Mouse (Mus musculus) duodenum, adult 2 months (tissue): ENCODE results near the gene Icam1. TPM values are rescaled to one million over a fixed set of nuclear protein-coding genes. Genes with fewer than 3 reads are reported as not detected.

Experiments used
- polyA plus RNA-seq: library from polyadenylated mRNA; depleted of rRNA; stranded (reverse); fragments of >200 nt; gene quantifications from 2 replicates; pipeline ENCODE4 v1.2.3, GENCODE M21; 2012; ENCODE audit warnings: low replicate concordance; rRNA removed

Icam1 gene
- polyA plus RNA-seq, result 6.5 TPM in 2 replicates

DNA sequence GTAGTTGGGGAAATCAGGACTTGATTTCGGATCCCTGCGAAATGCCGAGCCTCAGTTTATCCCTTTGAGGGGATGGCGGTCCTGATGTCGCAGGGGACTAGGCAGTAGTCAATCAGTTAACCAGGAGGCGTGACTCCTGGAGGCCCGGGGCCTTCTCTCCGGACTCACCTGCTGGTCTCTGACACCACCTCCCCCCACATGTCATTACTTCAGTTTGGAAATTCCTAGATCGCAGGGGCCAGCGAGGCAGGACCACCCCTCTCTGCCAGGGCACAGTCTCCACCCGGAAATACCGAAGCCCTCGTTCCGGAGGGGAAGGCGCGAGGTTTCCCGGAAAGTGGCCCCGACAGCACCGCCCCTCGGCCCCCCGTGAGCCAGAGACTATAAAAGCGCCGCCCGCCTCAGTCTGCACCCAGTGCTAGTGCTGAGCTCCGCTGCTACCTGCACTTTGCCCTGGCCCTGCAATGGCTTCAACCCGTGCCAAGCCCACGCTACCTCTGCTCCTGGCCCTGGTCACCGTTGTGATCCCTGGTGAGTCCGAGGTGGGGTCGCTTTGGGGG is at the start of gene Icam1:
Gene Icam1 (plus strand): TSS at position 415 of the 560 bp plus-strand sequence.

DNA sequence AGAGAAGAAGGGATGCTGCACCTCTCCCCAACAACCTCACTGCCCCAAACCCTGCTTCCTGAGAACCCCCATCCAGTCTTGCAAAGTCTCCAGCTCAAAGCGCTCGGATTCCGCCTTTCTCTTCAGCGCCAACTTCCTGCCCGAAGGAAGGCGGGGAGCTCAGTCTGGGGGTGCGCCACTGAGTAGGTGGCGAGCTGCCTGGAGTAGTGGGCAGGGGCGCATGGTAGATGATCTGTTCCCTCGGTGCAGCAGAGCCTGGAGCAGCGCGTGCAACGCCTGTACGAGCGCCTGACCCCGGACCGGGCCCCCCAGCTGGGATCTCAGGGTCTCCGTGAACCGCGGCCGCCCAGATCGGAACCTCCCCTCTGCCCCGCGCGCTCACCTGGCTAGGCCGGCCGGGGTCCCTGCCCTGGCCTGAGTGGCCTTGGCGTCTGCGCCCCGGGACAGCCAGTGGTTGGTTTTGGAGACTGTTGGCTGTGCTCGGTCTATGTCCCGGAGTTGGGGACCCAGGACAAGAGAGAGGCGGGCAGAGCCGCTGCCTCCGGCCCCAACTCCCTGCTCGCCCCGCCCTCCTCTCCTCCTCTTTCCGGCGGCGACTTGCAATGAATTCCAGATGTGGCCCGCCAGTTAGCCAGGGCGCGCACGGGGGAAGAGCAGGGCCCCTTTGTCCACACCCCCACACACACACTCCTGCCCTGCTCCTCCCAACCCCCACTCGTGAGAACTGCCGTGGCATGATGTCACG is 39.4 kb upstream of the Icam1 start, which contains the start of gene S1pr2:
Gene S1pr2 (minus strand): TSS at position 566 of the 745 bp plus-strand sequence.

GRCm38 (mm10) chr9:21002627-21003551 is 12.9 kb upstream of the Icam1 start, which contains the start of gene Mrpl4:
Gene Mrpl4, plus strand, starts transcription at chr9:21002738.

DNA sequence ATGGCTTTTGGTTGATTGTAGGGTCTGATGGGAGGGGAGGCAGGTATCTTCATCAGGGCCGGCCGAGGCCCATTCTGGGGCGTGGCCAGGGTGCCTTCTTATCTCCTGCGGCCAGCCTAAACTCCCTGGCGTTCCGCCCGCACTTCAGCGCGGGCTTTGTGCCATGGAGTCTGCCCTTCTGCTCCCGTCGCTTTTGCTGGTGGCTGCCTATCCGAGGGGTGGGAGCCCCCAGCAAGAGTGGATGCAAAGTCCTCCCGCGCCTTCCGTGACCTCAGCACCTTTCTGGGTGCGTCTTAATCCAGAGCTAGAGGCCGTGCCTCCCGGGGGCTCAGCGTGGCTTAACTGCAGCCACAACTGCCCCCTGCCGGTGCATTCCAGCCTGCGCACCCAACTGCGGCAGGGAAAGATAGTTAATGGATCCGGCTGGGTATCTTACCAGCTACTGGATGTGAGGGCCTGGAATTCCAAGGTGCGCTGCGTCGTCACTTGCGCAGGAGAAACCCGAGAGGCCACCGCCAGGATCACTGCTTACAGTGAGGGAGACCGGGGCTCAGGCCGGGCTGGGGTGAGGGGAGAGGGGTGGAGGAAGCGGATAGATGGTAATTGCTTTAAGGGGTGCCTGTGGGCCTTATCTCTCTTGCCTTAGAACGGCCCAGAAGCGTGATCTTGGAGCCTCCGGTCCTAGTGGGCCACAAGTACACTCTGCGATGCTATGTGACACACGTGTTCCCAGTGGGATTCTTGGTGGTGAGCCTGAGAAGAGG is 13.7 kb downstream of the Icam1 start, which contains the start of gene Icam4:
Gene Icam4 (plus strand): TSS at position 83 of the 764 bp plus-strand sequence.

GRCm38 (mm10) chr9:21031896-21032351 is 16.1 kb downstream of the Icam1 start, which contains the start of gene Icam5:
Gene Icam5, plus strand, starts transcription at chr9:21032073.

GRCm38 (mm10) chr9:21067006-21067684 is 51.4 kb downstream of the Icam1 start, which contains the start of gene Zglp1:
Gene Zglp1, minus strand, starts transcription at chr9:21067093.

DNA sequence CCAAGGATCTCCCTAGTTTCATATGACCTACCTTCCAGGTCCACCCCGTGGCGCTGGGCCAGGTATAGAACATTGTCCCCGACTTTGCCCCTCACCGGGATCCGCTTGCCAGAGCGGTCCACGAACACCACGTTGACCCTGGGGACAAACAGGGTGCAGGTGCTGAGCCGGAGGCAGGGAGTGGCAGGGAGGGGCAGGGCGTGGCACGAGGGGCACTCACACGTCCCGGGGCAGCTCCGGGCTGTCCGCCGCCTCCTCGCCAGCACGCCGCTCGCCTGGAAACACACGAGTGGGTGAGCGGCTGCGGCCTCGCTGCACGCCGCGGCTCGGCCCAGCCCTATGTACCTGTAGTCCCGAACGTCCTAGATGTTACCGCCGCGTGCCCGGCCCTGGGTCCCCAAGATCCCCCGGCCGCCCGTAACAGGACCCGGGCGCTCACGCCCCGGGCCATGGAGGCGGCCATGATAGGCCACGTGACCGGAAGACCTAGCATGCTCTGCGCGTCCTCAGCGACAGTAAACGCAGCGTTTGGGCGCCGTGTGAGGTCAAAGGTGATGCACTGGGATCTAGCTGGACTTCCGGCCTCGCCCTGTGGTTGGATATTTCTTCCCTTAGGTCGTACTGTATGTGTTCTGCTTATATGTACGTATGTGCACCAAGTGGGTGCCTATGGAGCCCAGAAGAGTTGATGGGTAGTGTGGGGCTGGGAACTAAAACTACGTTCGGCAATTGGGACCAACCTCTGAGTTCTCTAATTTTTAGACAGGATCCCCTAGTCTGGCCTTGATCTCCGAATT is 57.5 kb downstream of the Icam1 start, which contains the start of the genes Gm49373 and Fdx1l:
Gene Gm49373 (minus strand): TSS at position 53 of the 797 bp plus-strand sequence.
Gene Fdx1l (minus strand): TSS at position 571 of the 797 bp plus-strand sequence.

Other genes starting within 250 kb of the Icam1 start
- gene Col5a3, start 200.9 kb upstream of the Icam1 start, polyA plus RNA-seq, result 3.6 and 4.2 TPM in 2 replicates
- not detected in 2 replicates for gene Rdh8, start 197.5 kb upstream of the Icam1 start, polyA plus RNA-seq
- gene A230050P20Rik, start 147.3 kb upstream of the Icam1 start, polyA plus RNA-seq, result 30.5 and 45.4 TPM in 2 replicates
- gene Angptl6, start 136.3 kb upstream of the Icam1 start, polyA plus RNA-seq, result 5.3 and 7.1 TPM in 2 replicates
- gene Ppan, start 127.8 kb upstream of the Icam1 start, polyA plus RNA-seq, result 42.0 and 95.8 TPM in 2 replicates
- 85.5 and 104 TPM in 2 replicates for gene Eif3g, start 117.4 kb upstream of the Icam1 start, polyA plus RNA-seq
- 18.2 and 20.2 TPM in 2 replicates for gene Dnmt1, start 56.1 kb upstream of the Icam1 start, polyA plus RNA-seq
- gene S1pr2, start 39.2 kb upstream of the Icam1 start, polyA plus RNA-seq, result 1.6 and 2.6 TPM in 2 replicates
- 130 and 187 TPM in 2 replicates for gene Mrpl4, start 13.2 kb upstream of the Icam1 start, polyA plus RNA-seq
- 0.14 and 0.83 TPM in 2 replicates for gene Icam4, start 13.4 kb downstream of the Icam1 start, polyA plus RNA-seq
- 0.13 TPM in 2 replicates for gene Icam5, start 16.1 kb downstream of the Icam1 start, polyA plus RNA-seq
- 0.25 and 0.50 TPM in 2 replicates for gene Zglp1, start 51.1 kb downstream of the Icam1 start, polyA plus RNA-seq
- 0.15 and 0.40 TPM in 2 replicates for gene Gm49373, start 57.1 kb downstream of the Icam1 start, polyA plus RNA-seq
- gene Fdx1l, start 57.6 kb downstream of the Icam1 start, polyA plus RNA-seq, result 29.2 and 69.8 TPM in 2 replicates
- gene Gm38431, start 76.0 kb downstream of the Icam1 start, polyA plus RNA-seq, result 13.2 and 24.6 TPM in 2 replicates
- gene Raver1, start 76.0 kb downstream of the Icam1 start, polyA plus RNA-seq, result 70.5 and 116 TPM in 2 replicates
- 21.7 and 25.1 TPM in 2 replicates for gene Tyk2, start 115.3 kb downstream of the Icam1 start, polyA plus RNA-seq
- gene Cdc37, start 134.0 kb downstream of the Icam1 start, polyA plus RNA-seq, result 16.3 and 27.9 TPM in 2 replicates
- gene Pde4a, start 149.7 kb downstream of the Icam1 start, polyA plus RNA-seq, result 2.9 and 4.7 TPM in 2 replicates
- 68.3 and 85.9 TPM in 2 replicates for gene Keap1, start 223.4 kb downstream of the Icam1 start, polyA plus RNA-seq
- gene S1pr5, start 232.5 kb downstream of the Icam1 start, polyA plus RNA-seq, result 0.13 and 0.16 TPM in 2 replicates
- gene Atg4d, start 249.3 kb downstream of the Icam1 start, polyA plus RNA-seq, result 75.4 and 213 TPM in 2 replicates